Mouse (Mus musculus) bone marrow, adult 2 months (tissue): ENCODE measurements at regions not wholly inside any gene's neighbourhood (a gene's known extent, or its start where the extent isn't known, plus 50 kb on each side); places are given as distances from the start of the nearest gene placed in this dataset.

Source experiments
- CTCF ChIP-seq: fragments of 200-500 bp; IDR thresholded peaks from 2 replicates; pipeline ENCODE4 v1.5.1; 2011; ENCODE audit warnings: low read length, control low read depth; ENCODE audit not compliant: control insufficient read depth, insufficient read depth
- POLR2A ChIP-seq: fragments of 200-500 bp; IDR thresholded peaks from 2 replicates; pipeline ENCODE4 v1.6.1; 2011; ENCODE audit warnings: low read depth, mild to moderate bottlenecking, control low read depth, low read length, borderline replicate concordance; ENCODE audit not compliant: control insufficient read depth

GRCm38 (mm10) chr9:43942147-43942546, 101.0 kb upstream of the Thy1 start:
- TF ChIP-seq POLR2A = no peak
- no peak for TF ChIP-seq CTCF
